Comparison of ENCODE assay signal across 9 mouse cellular contexts in the genomic region with DNA sequence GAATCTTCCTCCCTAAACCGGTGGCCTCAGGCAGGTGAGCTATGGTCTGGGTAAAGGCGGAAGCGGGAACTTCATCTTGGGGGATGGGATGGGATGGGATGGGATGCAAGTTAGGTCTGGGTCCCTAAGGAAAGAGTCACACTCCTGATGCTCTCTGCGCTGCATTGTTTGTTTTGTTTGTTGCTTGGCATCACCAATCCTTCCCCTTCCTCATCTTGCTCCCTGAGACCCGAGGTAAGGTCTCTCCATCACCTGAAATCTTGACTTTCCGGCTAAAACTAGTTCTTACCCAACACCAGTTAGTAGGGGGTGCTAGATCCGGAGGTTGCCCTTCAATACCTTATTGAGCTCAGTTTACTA. TPM values are rescaled to one million over a fixed set of nuclear protein-coding genes. Genes with fewer than 3 reads are reported as not detected.
DNase-seq lines count a peak whose midpoint lies in the region; ATAC-seq and TF ChIP-seq lines count a peak whose summit lies in the region.
"Had no signal": no experiment of that assay in that cellular context is flagged by ENCODE, and none has a peak within 500 bp of the region (broad histone marks: within the 10 kb centered on the region; RNA-seq: fewer than 3 reads in every experiment).

No protein-coding gene starts in this region.

- peak overlapping the region; percentile 26; the same call in 1 of the 2 replicates for H3K4me2 ChIP-seq in forebrain, embryonic 14.5 days (ENCODE audit: low read length)
- H3K4me2 ChIP-seq in intestine, postnatal 0 days (replicated peaks; ENCODE audit: low read depth) = peak overlapping the region; percentile 66
- 0 out of 2 replicates have a peak overlapping the region, but pooled peaks have one; percentile 16 for H3K4me2 ChIP-seq in midbrain, postnatal 0 days (ENCODE audit: low read depth, low read length, poor library complexity, severe bottlenecking)

- H3K36me3 ChIP-seq in forebrain, embryonic 14.5 days (ENCODE audit: control insufficient read depth, insufficient read depth, low read length) = no peaks in the 10 kb centered on the region
- H3K36me3 ChIP-seq in intestine, postnatal 0 days (ENCODE audit: control insufficient read depth, insufficient read depth) = peaks cover 20% of the 10 kb centered on the region
- no peaks in the 10 kb centered on the region for H3K36me3 ChIP-seq in midbrain, postnatal 0 days (ENCODE audit: insufficient read depth, low read length)

- peaks cover 27% of the 10 kb centered on the region for H3K27me3 ChIP-seq in forebrain, embryonic 14.5 days (replicated peaks; ENCODE audit: control insufficient read depth, insufficient read depth, low read length)
- no peaks in the 10 kb centered on the region for H3K27me3 ChIP-seq in intestine, postnatal 0 days (replicated peaks; ENCODE audit: control insufficient read depth, insufficient read depth, low read length)
- peaks cover 7% of the 10 kb centered on the region; the same call in 1 of the 2 replicates for H3K27me3 ChIP-seq in midbrain, postnatal 0 days (ENCODE audit: insufficient read depth, low read length)

- WGBS in forebrain, embryonic 14.5 days = 20% methylated on average over 7 of the region's 7 CpGs
- WGBS in intestine, postnatal 0 days = 5% methylated on average over 7 of the region's 7 CpGs
- 18% methylated on average over 7 of the region's 7 CpGs for WGBS in midbrain, postnatal 0 days

- H3K9me3 ChIP-seq in forebrain, embryonic 14.5 days (replicated peaks; ENCODE audit: control insufficient read depth, low read length) = no peaks in the 10 kb centered on the region
- H3K9me3 ChIP-seq in intestine, postnatal 0 days (ENCODE audit: control insufficient read depth) = no peaks in the 10 kb centered on the region
- no peaks in the 10 kb centered on the region for H3K9me3 ChIP-seq in midbrain, postnatal 0 days (ENCODE audit: low read length)

- no peak overlapping the region for H3K9ac ChIP-seq in forebrain, embryonic 14.5 days (ENCODE audit: low read length)
- peak overlapping the region; percentile 67 for H3K9ac ChIP-seq in intestine, postnatal 0 days (ENCODE audit: low read depth, low read length)
- H3K9ac ChIP-seq in midbrain, postnatal 0 days (replicated peaks; ENCODE audit: low read length, poor library complexity, severe bottlenecking) = no peak overlapping the region

- peak overlapping the region; percentile 40 for H3K4me3 ChIP-seq in left cerebral cortex, adult 2 months
- 0 out of 2 replicates have a peak overlapping the region, but pooled peaks have one; percentile 5 for H3K4me3 ChIP-seq in forebrain, embryonic 14.5 days (ENCODE audit: low read depth, low read length)
- H3K4me3 ChIP-seq in intestine, postnatal 0 days (ENCODE audit: low read depth, low read length) = peak overlapping the region; percentile 64
- H3K4me3 ChIP-seq in midbrain, postnatal 0 days (ENCODE audit: low read depth, low read length) = peak overlapping the region; percentile 1; the same call in 1 of the 2 replicates

- intact Hi-C loops in left cerebral cortex, adult 2 months (cut with DNase I) = no loop called here
- intact Hi-C loops in left cerebral cortex, postnatal 4 days (cut with DNase I) = no loop called here

- no peak for DNase-seq in left cerebral cortex, adult 2 months (ENCODE audit: extremely low spot score in 1 of 2, low spot score in 2 of 2)
- no peak for DNase-seq in left cerebral cortex, postnatal 4 days
- DNase-seq in forebrain, embryonic 14.5 days (ENCODE audit: low spot score) = no peak
- no peak for DNase-seq in midbrain, postnatal 0 days (ENCODE audit: low spot score)
- no peak for DNase-seq in right cerebral cortex, postnatal 36 days (ENCODE audit: low spot score in 2 of 2)
- no peak for DNase-seq in frontal cortex, postnatal 25 days (ENCODE audit: low spot score in 2 of 2)

- no peak for ATAC-seq in forebrain, embryonic 14.5 days
- ATAC-seq in intestine, postnatal 0 days = no peak; the same call in 1 of the 2 replicates
- no peak for ATAC-seq in midbrain, postnatal 0 days (ENCODE audit: low FRiP score)
- ATAC-seq in erythroid progenitor cell, adult 5-6 weeks (replicated peaks; ENCODE audit: low FRiP score, poor library complexity, severe bottlenecking) = no peak

- no peaks in the 10 kb centered on the region for H3K4me1 ChIP-seq in forebrain, embryonic 14.5 days (ENCODE audit: control insufficient read depth, insufficient read depth, low read length)
- no peaks in the 10 kb centered on the region for H3K4me1 ChIP-seq in intestine, postnatal 0 days (replicated peaks; ENCODE audit: control insufficient read depth, insufficient read depth, low read length)
- no peaks in the 10 kb centered on the region for H3K4me1 ChIP-seq in midbrain, postnatal 0 days (ENCODE audit: insufficient read depth, low read length)

- H3K27ac ChIP-seq in left cerebral cortex, adult 2 months = no peak overlapping the region
- H3K27ac ChIP-seq in forebrain, embryonic 14.5 days (ENCODE audit: low read depth, low read length) = no peak overlapping the region
- peak overlapping the region; percentile 95 for H3K27ac ChIP-seq in intestine, postnatal 0 days (ENCODE audit: low read depth, low read length)
- H3K27ac ChIP-seq in midbrain, postnatal 0 days (ENCODE audit: low read depth, low read length) = no peak overlapping the region

- TF ChIP-seq CTCF in left cerebral cortex, adult 2 months (IDR thresholded peaks at IDR 0.05) = no peak
- no peak for TF ChIP-seq CTCF in intestine, postnatal 0 days (IDR thresholded peaks at IDR 0.05; ENCODE audit: low read depth)
- TF ChIP-seq CTCF in midbrain, postnatal 0 days (IDR thresholded peaks at IDR 0.05) = no peak

RNA-seq across cellular contexts. Expression of a gene that starts 1.3 kb away (rescaled TPM):
- total RNA-seq in left cerebral cortex, adult 2 months (2021) = 1 to 10 TPM; 2.0 to 2.5 TPM
- total RNA-seq in left cerebral cortex, postnatal 4 days (2021) = 1 to 10 TPM; 2.2 to 2.3 TPM
- polyA plus RNA-seq in forebrain, embryonic 14.5 days (2014; fragmentation: Nextera tagmentation; extraction: Ambion mirVana) = 0.38 and 0.41 TPM in 2 replicates
- polyA plus RNA-seq in intestine, postnatal 0 days (2015; fragmentation: Nextera tagmentation; extraction: Ambion mirVana) = 50.2 and 50.7 TPM in 2 replicates
- 0.71 and 0.82 TPM in 2 replicates for total RNA-seq in midbrain, postnatal 0 days (2014; rRNA removed)
- polyA plus RNA-seq in midbrain, postnatal 0 days (2015; fragmentation: Nextera tagmentation; extraction: Ambion mirVana) = 1.00 and 1.3 TPM in 2 replicates
- 2.5 and 4.2 TPM in 2 replicates for total RNA-seq in erythroid progenitor cell, adult 5-6 weeks (2015; ENCODE audit: low replicate concordance)
- total RNA-seq in erythroid progenitor cell, adult 5-6 weeks (2017; ENCODE audit: low replicate concordance) = 0.61 TPM in 1 of 2 replicates, not detected in the other
- total RNA-seq: common myeloid progenitor, adult 5-6 weeks had no signal

RNA-seq across cellular contexts. Expression of a gene that starts 8.7 kb away (rescaled TPM):
- total RNA-seq in left cerebral cortex, adult 2 months (2021) = 100 to 1,000 TPM; 100 to 106 TPM
- 100 to 1,000 TPM; 111 to 118 TPM for total RNA-seq in left cerebral cortex, postnatal 4 days (2021)
- polyA plus RNA-seq in forebrain, embryonic 14.5 days (2014; fragmentation: Nextera tagmentation; extraction: Ambion mirVana) = 279 and 290 TPM in 2 replicates
- 264 and 265 TPM in 2 replicates for polyA plus RNA-seq in intestine, postnatal 0 days (2015; fragmentation: Nextera tagmentation; extraction: Ambion mirVana)
- total RNA-seq in midbrain, postnatal 0 days (2014; rRNA removed) = 68.3 and 79.2 TPM in 2 replicates
- polyA plus RNA-seq in midbrain, postnatal 0 days (2015; fragmentation: Nextera tagmentation; extraction: Ambion mirVana) = 243 and 246 TPM in 2 replicates
- 8.8 and 10.8 TPM in 2 replicates for total RNA-seq in erythroid progenitor cell, adult 5-6 weeks (2015; ENCODE audit: low replicate concordance)
- total RNA-seq in erythroid progenitor cell, adult 5-6 weeks (2017; ENCODE audit: low replicate concordance) = 5.3 and 6.3 TPM in 2 replicates

RNA-seq across cellular contexts. Expression of a gene that starts 35.2 kb away (rescaled TPM):
- total RNA-seq in left cerebral cortex, adult 2 months (2021) = 1 to 10 TPM; 1.8 to 1.9 TPM
- total RNA-seq in left cerebral cortex, postnatal 4 days (2021) = 1 to 10 TPM; 3.9 to 4.1 TPM
- polyA plus RNA-seq in forebrain, embryonic 14.5 days (2014; fragmentation: Nextera tagmentation; extraction: Ambion mirVana) = 5.6 and 5.9 TPM in 2 replicates
- 19.4 and 20.7 TPM in 2 replicates for polyA plus RNA-seq in intestine, postnatal 0 days (2015; fragmentation: Nextera tagmentation; extraction: Ambion mirVana)
- total RNA-seq in midbrain, postnatal 0 days (2014; rRNA removed) = 8.1 and 9.4 TPM in 2 replicates
- polyA plus RNA-seq in midbrain, postnatal 0 days (2015; fragmentation: Nextera tagmentation; extraction: Ambion mirVana) = 3.9 and 4.5 TPM in 2 replicates
- total RNA-seq in erythroid progenitor cell, adult 5-6 weeks (2015; ENCODE audit: low replicate concordance) = not detected in 2 replicates
- total RNA-seq in erythroid progenitor cell, adult 5-6 weeks (2017; ENCODE audit: low replicate concordance) = 0.39 TPM in 1 of 2 replicates, not detected in the other
- total RNA-seq: common myeloid progenitor, adult 5-6 weeks had no signal

RNA-seq across cellular contexts. Expression of a gene that starts 47.2 kb away (rescaled TPM):
- 10 to 100 TPM; 10.2 to 11.9 TPM for total RNA-seq in left cerebral cortex, adult 2 months (2021)
- 1 to 10 TPM; 7.6 to 9.2 TPM for total RNA-seq in left cerebral cortex, postnatal 4 days (2021)
- 6.1 and 6.9 TPM in 2 replicates for polyA plus RNA-seq in forebrain, embryonic 14.5 days (2014; fragmentation: Nextera tagmentation; extraction: Ambion mirVana)
- polyA plus RNA-seq in intestine, postnatal 0 days (2015; fragmentation: Nextera tagmentation; extraction: Ambion mirVana) = 14.7 and 15.1 TPM in 2 replicates
- 10.1 and 10.9 TPM in 2 replicates for total RNA-seq in midbrain, postnatal 0 days (2014; rRNA removed)
- 7.0 and 7.7 TPM in 2 replicates for polyA plus RNA-seq in midbrain, postnatal 0 days (2015; fragmentation: Nextera tagmentation; extraction: Ambion mirVana)
- 2.2 and 3.4 TPM in 2 replicates for total RNA-seq in erythroid progenitor cell, adult 5-6 weeks (2015; ENCODE audit: low replicate concordance)
- total RNA-seq in erythroid progenitor cell, adult 5-6 weeks (2017; ENCODE audit: low replicate concordance) = 1.3 and 2.4 TPM in 2 replicates

Comparison
In these comparisons a context has a peak if more than half of its experiments do, and no peak if none do; other contexts are left out.
1. H3K4me3 ChIP-seq: peak in every context shown above with its lines; median percentile 64 in intestine, postnatal 0 days; 40 in left cerebral cortex, adult 2 months; 5 in forebrain, embryonic 14.5 days; 1 in midbrain, postnatal 0 days.
2. H3K4me2 ChIP-seq: peak in every context shown above with its lines; median percentile 66 in intestine, postnatal 0 days; 26 in forebrain, embryonic 14.5 days; 16 in midbrain, postnatal 0 days.